Mouse (Mus musculus): ENCODE measurements around the gene Spata25.

- TF ChIP-seq CTCF (IDR thresholded peaks at IDR 0.05; ENCODE audit: low read depth) (no peak), EP300 (IDR thresholded peaks at IDR 0.05; ENCODE audit: low read depth) (no peak)
Measured at GRCm38 (mm10) chr2:164835164-164835563, 6.8 kb upstream of the Spata25 start.
